Mouse (Mus musculus): Measurements from ENCODE around the gene Fam208a.

GRCm38 (mm10) chr14:27440921-27441320 lies 12.3 kb downstream of the Fam208a start:
- no peak for TF ChIP-seq CTCF (IDR thresholded peaks at IDR 0.05; ENCODE audit: insufficient read depth, low read length)
- TF ChIP-seq POLR2A (IDR thresholded peaks at IDR 0.05; ENCODE audit: borderline replicate concordance, extremely low read depth, low read depth, low read length) = no peak
